Mouse (Mus musculus): ENCODE data around the gene Serpina12. TPM values are rescaled to one million over a fixed set of nuclear protein-coding genes. Genes with fewer than 3 reads are reported as not detected.

Serpina12 gene
- total and polyA plus RNA-seq, 3 experiments, result 0.03 to 0.66 (median 0.21) TPM

GRCm38 (mm10) chr12:104003238-104003612 is 41.0 kb downstream of the Serpina12 start:
- no peak for DNase-seq

DNA sequence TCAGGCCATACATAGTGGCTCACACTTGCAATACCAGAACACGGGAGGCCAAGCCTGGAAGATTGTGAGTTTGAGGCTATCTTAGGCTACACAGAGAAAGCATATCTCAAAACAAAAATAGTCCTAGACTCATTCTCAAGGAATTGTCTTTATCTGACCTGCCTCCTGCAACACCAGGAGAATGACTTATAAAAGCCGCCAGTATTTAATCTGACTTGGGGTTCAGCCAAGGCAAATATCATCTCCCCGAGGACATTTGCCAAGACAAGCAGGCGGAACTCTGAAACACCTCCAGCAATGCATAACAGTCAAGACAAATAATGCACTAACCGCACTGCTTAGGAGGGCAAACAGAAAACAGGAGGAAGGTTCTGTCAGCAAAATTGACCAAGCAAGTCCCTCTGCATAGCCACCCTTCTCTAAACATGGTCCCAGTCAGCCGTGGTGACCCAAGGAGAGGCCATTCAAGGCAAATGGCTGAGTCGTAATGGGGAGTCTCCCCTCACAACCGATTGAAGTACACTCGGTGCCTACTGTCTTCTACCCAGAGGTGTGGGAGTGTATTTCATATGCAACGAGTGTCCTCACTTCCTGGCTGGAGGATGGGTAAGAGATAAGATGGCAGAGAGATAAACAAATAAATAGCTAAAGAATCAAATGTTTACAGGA is 41.5 kb downstream of the Serpina12 start:
- peak; percentile 74 for DNase-seq

- DNase-seq, result no peak
These were observed 43.6 kb downstream of the Serpina12 start for GRCm38 (mm10) chr12:104000594-104000993.

- DNase-seq, result no peak
These were observed 44.6 kb downstream of the Serpina12 start for GRCm38 (mm10) chr12:103999611-104000010.

- no peak for DNase-seq
These were observed 47.7 kb downstream of the Serpina12 start for GRCm38 (mm10) chr12:103996513-103996912.

GRCm38 (mm10) chr12:103995292-103996072 is 48.8 kb downstream of the Serpina12 start:
- DNase-seq, result peak; percentile 58

- DNase-seq, result no peak
These were observed 51.3 kb downstream of the Serpina12 start for GRCm38 (mm10) chr12:103992945-103993344.

- DNase-seq, result no peak
These were observed 54.4 kb downstream of the Serpina12 start, which contains the start of gene Serpina11 for GRCm38 (mm10) chr12:103989857-103990256. TSS of gene Serpina11 (minus strand) at chr12:103989957.

DNA sequence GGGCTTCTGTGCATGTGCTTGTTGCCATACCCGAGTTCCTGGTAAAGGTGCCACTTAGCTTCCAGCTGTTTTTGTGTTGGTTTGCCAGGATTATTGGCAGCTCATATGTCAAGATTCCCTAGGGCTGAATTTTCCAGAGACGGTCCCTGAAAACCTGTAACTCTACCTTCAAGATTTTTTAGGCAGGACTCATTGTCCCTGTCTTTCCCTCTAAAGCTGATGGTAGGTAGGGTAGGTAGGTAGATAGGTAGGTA is 54.8 kb downstream of the Serpina12 start:
- DNase-seq, result no peak

DNA sequence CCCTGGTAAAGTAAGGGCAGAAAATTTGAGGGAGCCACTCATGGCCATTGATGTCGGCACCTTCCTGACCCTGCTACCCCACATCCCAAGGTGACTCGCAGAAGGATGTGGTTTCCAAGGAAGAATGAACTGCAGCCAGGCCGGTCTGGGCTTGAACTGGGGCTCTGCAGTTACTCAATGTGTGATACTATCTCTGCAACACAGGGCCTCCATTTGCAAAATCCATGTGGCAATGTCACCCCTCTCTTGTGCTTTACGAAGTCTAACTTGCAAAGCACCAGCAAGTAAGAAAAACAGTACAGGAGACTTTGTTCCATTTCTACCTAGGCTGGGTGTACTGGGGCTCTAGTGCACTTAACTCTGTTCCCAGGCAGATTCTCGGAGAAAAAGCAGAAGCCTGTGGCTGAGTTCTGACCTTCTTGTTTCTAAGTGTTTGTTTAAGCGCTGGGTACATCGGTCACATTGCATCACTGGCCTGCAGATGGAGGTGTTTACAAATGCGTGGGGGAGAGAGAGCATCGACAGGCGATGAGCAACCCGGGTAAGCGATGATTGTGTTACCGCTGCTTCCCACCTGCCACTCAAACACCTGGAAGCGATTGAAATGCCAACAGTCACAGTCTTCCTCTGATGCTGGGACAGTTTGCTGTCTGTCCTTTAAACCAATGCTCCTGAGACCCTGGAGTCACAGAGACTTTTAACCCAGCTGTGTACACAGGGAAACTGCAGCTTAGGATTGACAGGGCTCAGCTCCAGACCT is 55.3 kb downstream of the Serpina12 start:
- DNase-seq, result no peak

- DNase-seq, result no peak
These were observed 58.4 kb downstream of the Serpina12 start for GRCm38 (mm10) chr12:103985868-103986267.

DNA sequence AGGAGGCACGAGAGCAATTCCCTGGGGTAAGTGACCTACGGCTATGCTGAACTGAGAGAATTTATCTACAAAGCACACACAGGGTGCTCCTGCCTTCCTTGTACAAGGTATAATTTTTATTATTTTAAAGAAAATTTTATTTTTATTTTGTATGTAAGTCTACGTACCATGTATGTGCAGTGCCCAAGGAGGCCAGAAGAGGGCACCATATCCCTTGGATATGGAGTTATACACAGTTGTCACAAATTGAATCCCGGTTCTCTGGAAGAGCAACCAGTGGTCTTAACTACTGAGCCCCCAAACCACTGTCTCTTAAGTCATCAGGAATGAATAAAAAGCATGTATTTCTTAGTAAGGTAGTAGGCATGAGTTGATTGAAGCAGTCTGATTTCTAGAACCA is 59.3 kb downstream of the Serpina12 start:
- DNase-seq, result peak; percentile 36

DNA sequence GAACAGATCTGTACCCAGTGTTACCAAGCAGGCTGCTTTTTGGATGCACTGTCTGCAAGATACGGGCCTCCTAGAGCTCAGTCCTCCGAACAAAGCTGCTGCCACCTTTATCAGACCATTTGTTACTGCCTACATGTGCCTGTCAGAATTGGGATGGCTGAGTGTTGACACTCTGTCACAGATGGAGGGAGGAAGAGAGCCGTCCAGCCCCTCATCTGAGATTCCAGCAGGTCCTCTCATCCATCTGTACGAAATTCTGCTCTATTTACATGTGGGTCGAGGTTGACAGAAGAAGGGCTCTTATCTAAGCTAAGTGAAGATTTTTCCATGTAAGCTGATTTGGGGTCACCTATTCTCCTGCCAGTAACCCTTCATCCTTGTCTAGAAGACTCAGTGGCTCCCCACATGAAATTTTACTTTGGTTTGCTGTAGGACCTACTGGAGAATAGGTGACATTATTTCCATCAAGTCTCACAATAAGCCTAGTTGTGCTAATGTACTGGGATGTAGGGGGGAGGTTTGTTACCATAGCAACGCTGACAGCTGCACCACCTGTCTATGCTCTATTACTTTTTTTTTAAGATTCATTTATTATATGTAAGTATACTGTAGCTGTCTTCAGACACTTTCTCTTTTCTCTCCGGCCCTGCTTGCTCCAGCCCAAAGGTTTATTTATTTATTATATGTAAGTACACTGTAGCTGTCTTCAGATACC is 62.4 kb downstream of the Serpina12 start:
- no peak for DNase-seq

Other genes starting within 250 kb of the Serpina12 start
- 10 to 100 TPM in 1 of 2 experiments, 1 to 10 TPM in 1; 1.3 to 29.8 TPM for gene Serpina1b, start 214.1 kb downstream of the Serpina12 start, total RNA-seq (2021)
- 1.9 and 6.7 TPM in 2 replicates for gene Serpina1b, start 214.1 kb downstream of the Serpina12 start, polyA plus RNA-seq (2012; rRNA removed)
- gene Serpina1a, start 180.9 kb downstream of the Serpina12 start, total RNA-seq (2021), result 1 to 10 TPM; 1.8 to 9.7 TPM
- gene Serpina1a, start 180.9 kb downstream of the Serpina12 start, polyA plus RNA-seq (2012; rRNA removed), result 1.8 and 5.5 TPM in 2 replicates
- gene Serpina1c, start 139.6 kb downstream of the Serpina12 start, total RNA-seq (2021), result 10 to 100 TPM in 1 of 2 experiments, under 1 TPM in 1; 0.38 to 20.9 TPM
- gene Serpina1c, start 139.6 kb downstream of the Serpina12 start, polyA plus RNA-seq (2012; rRNA removed), result 0.93 and 3.8 TPM in 2 replicates
- gene Serpina1e, start 85.5 kb downstream of the Serpina12 start, total RNA-seq (2021), result 10 to 100 TPM in 1 of 2 experiments, 1 to 10 TPM in 1; 1.9 to 15.5 TPM
- gene Serpina1e, start 85.5 kb downstream of the Serpina12 start, polyA plus RNA-seq (2012; rRNA removed), result 0.15 and 1.0 TPM in 2 replicates
- gene Serpina11, start 54.5 kb downstream of the Serpina12 start, total RNA-seq (2021), result under 1 TPM in 1 of 2 experiments, not detected in 1; 0.63 TPM
- gene Serpina11, start 54.5 kb downstream of the Serpina12 start, polyA plus RNA-seq (2012; rRNA removed), result 0.07 TPM in 1 of 2 replicates, not detected in the other
- gene Serpina9, start 30.7 kb downstream of the Serpina12 start, total RNA-seq (2021), result not detected
- gene Serpina9, start 30.7 kb downstream of the Serpina12 start, polyA plus RNA-seq (2012; rRNA removed), result not detected in 2 replicates
- gene Serpina5, start 56.7 kb upstream of the Serpina12 start, total RNA-seq (2021), result under 1 TPM in 1 of 2 experiments, not detected in 1; 0.75 TPM
- gene Serpina5, start 56.7 kb upstream of the Serpina12 start, polyA plus RNA-seq (2012; rRNA removed), result not detected in 2 replicates
- gene Serpina3a, start 68.3 kb upstream of the Serpina12 start, total RNA-seq (2021), result not detected
- not detected in 2 replicates for gene Serpina3a, start 68.3 kb upstream of the Serpina12 start, polyA plus RNA-seq (2012; rRNA removed)
- 1 to 10 TPM in 1 of 2 experiments, not detected in 1; 1.7 TPM for gene Serpina3b, start 83.6 kb upstream of the Serpina12 start, total RNA-seq (2021)
- 0.35 TPM in 1 of 2 replicates, not detected in the other for gene Serpina3b, start 83.6 kb upstream of the Serpina12 start, polyA plus RNA-seq (2012; rRNA removed)
- gene Serpina3c, start 109.4 kb upstream of the Serpina12 start, total RNA-seq (2021), result 10 to 100 TPM; 20.6 to 23.9 TPM
- gene Serpina3c, start 109.4 kb upstream of the Serpina12 start, polyA plus RNA-seq (2012; rRNA removed), result 8.6 and 9.8 TPM in 2 replicates
- under 1 TPM; 0.24 to 0.29 TPM for gene Serpina3f, start 170.1 kb upstream of the Serpina12 start, total RNA-seq (2021)
- 0.04 and 0.10 TPM in 2 replicates for gene Serpina3f, start 170.1 kb upstream of the Serpina12 start, polyA plus RNA-seq (2012; rRNA removed)
- 1 to 10 TPM; 3.4 to 4.1 TPM for gene Serpina3g, start 191.8 kb upstream of the Serpina12 start, total RNA-seq (2021)
- 5.4 and 11.3 TPM in 2 replicates for gene Serpina3g, start 191.8 kb upstream of the Serpina12 start, polyA plus RNA-seq (2012; rRNA removed)
- under 1 TPM; 0.45 to 0.52 TPM for gene Serpina3i, start 218.7 kb upstream of the Serpina12 start, total RNA-seq (2021)
- 0.26 and 0.29 TPM in 2 replicates for gene Serpina3i, start 218.7 kb upstream of the Serpina12 start, polyA plus RNA-seq (2012; rRNA removed)